Mouse (Mus musculus): Measurements from ENCODE around the gene Cilp2.

Cilp2 gene

GRCm38 (mm10) chr8:69874155-69874554 lies 13.3 kb downstream of the Cilp2 start:
- in situ Hi-C loops (cut with MboI, MseI), result no loop called here

GRCm38 (mm10) chr8:69870907-69871306 lies 16.6 kb downstream of the Cilp2 start:
- in situ Hi-C loops (cut with MboI, MseI), result no loop called here

- in situ Hi-C loops (cut with MboI, MseI), result no loop called here
These were observed 17.3 kb downstream of the Cilp2 start for GRCm38 (mm10) chr8:69870003-69870765.

- in situ Hi-C loops (cut with MboI, MseI), result loop anchor here in 1 of 2 experiments (10.0 kb wide), 1 partner anchor 1237 kb away; no protein-coding TSS in a partner anchor
These were observed 19.7 kb downstream of the Cilp2 start for GRCm38 (mm10) chr8:69867696-69868326.

DNA sequence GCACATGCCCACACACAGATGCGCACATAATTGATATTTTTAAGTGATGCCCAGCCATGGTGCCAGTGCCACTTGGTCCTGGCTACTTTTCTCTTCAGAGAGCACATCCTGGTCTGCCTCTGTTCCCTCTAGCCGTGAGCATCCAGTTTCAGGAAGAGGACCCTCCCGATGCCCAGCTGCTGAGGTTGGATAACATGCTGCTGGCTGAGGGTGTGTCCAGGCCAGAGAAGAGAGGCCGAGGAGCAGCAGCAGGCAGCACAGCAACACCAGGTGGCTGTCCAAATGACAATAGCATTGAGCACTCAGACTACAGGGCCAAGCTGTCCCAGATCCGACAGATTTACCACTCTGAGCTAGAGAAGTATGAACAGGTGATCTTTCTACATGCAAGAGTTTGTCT lies 23.3 kb downstream of the Cilp2 start:
- in situ Hi-C loops (cut with MboI, MseI), result loop anchor here in 1 of 2 experiments (10.0 kb wide), 1 partner anchor 1241 kb away; no protein-coding TSS in a partner anchor

- in situ Hi-C loops (cut with MboI, MseI), result loop anchor here in 1 of 2 experiments (10.0 kb wide), 1 partner anchor 1241 kb away; no protein-coding TSS in a partner anchor
These were observed 24.0 kb downstream of the Cilp2 start for GRCm38 (mm10) chr8:69863387-69864020.

DNA sequence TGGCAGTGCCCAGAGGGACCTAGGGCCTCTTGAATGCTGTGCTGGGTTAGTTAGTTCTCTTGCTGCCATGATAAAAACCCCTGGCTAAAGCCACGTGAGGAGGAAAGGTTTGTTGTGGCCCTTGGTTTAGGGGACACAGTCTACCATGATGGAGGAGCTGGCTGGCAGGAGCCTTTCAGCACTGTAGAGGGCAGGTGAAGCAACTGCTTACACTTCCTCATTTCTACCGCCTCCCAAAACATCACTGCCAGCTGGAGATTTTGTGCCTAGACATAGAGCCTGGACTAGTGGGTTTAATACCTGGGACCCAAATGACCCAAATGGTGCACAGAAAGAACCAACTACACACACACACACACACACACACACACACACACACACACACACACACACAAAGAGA lies 26.2 kb downstream of the Cilp2 start:
- in situ Hi-C loops (cut with MboI, MseI), result loop anchor here in 1 of 2 experiments (10.0 kb wide), 1 partner anchor 1244 kb away; no protein-coding TSS in a partner anchor

DNA sequence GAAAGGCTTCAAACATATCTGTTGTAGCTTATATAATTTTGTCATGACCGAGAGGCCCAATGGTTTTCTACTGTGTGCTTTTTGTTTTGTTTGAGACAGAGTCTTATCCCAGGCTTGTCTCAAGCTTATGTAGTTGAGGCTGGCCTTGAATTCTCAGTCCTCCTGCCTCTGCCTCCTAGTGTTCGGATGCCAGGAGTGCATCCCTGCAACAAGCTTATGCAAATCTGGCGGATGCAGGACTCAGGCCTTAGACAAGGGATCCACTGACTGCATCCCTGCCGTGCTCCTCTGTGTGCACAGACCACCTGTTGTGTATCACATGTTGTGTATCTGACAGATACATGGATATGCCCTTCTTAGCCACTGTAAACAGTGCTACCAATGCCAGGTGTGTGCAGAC lies 26.7 kb downstream of the Cilp2 start:
- in situ Hi-C loops (cut with MboI, MseI), result loop anchor here in 1 of 2 experiments (10.0 kb wide), 1 partner anchor 1244 kb away; no protein-coding TSS in a partner anchor

DNA sequence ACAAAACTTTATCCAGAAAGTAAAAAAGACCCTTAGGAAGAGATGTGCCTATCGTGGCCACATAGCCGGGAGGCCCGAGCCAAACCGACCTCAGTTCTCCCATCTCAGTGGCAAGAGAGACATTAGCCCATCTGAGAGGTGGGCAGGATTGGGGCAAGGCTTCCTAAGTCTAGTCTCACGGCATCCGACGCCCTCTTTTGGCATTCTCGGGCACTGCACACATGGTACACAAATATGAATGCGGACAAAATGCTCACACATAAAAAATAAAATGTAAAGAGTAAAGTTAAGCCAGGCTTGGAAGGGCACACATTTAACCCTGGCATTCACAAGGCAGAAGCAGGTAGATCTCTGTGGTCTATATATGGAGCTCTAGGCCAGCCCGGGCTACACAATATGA lies 33.6 kb downstream of the Cilp2 start:
- in situ Hi-C loops (cut with MboI, MseI), result no loop called here

DNA sequence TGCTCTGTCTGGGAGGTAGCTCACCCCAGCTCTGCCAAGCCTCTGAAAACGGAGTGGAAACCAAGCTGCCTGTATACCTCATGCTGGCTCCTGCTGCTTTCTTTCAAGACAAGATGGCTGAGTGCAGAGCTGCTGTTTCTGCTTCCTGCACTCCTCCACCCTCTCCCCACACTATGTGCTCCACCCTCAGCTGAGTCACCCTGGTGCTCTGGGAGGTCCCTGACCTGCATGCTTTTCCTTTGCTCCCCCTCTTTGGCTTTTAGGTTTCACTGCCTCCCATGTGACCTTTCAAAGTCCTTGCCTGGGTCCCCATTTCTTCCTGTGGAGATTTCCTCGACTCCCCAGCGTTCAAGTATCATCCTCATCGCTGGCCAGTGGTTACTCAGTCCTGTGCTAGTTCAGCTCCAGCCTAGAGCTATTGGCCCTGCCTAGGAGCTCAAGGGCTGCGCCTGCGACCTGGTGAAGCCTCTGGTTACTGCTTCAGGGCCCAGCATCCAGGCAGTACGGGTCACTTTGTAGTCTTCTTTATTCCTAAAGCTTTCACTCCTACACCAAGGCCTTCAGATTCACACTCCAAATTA lies 36.5 kb downstream of the Cilp2 start:
- in situ Hi-C loops (cut with MboI, MseI), result no loop called here

DNA sequence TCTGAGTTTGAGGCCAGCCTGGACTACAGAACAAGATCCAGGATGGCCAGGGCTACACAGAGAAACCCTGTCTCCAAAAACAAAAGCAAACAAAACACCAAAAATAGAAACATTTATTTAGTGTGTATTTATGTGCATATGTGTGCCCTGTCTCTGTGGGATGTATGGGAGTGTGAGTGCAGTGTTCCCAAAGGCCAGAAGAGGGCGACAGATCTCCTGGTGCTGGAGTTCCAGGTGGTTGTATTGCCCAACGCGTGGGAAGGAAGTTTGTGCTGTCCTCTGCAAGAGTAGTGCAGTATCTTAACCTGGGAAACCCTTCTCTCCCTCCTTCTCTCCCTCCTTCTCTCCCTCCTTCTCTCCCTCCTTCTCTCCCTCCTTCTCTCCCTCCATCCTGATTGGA lies 37.6 kb downstream of the Cilp2 start:
- in situ Hi-C loops (cut with MboI, MseI), result no loop called here

- in situ Hi-C loops (cut with MboI, MseI), result no loop called here
These were observed 38.5 kb downstream of the Cilp2 start for GRCm38 (mm10) chr8:69848951-69849350.

DNA sequence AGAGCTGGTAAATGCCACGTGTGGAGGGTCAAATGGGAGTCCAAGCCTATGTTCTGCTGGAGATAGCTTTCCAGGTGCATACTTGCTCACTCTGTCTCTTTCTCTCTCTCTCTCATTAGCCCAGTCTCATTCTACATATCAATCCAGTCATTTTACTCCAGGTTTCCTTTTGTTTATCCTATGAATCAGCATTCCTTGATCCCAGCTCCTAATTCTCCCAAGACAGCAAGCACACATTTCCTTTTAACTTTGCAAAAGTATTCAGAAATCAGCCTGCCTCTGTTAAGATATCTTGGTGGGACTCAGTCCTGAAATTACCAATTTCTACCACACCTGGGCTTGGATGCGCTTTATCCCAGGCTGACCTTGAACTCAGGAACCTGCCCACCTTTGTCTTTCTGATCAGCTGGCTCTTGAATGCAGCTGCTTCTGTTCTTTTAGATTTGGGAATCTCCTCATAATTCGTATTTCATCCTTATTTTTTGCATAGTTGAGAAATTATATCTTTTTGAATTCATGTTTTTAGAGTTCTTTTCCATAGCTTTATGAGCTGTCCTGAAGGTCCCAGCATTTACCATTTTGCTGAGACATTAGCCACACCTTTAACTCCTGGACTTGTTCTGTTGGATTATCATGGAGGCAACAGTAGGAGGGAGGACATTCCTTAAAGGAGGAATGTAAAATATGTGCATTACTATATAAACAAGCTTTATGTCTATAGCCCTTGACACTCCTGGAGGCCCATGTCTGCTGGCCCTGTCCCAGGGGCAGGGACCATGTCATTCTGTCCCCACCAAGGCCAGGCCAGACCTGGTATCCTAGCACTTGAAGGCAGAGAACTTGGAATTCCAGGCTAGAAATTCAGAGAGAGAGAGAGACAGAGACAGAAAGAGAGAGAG lies 40.1 kb downstream of the Cilp2 start:
- in situ Hi-C loops (cut with MboI, MseI), result no loop called here

GRCm38 (mm10) chr8:69837057-69837682 lies 50.3 kb downstream of the Cilp2 start:
- in situ Hi-C loops (cut with MboI, MseI), result loop anchor here in 1 of 2 experiments (5.0 kb wide), 1 partner anchor 55 kb away; no protein-coding TSS in a partner anchor

DNA sequence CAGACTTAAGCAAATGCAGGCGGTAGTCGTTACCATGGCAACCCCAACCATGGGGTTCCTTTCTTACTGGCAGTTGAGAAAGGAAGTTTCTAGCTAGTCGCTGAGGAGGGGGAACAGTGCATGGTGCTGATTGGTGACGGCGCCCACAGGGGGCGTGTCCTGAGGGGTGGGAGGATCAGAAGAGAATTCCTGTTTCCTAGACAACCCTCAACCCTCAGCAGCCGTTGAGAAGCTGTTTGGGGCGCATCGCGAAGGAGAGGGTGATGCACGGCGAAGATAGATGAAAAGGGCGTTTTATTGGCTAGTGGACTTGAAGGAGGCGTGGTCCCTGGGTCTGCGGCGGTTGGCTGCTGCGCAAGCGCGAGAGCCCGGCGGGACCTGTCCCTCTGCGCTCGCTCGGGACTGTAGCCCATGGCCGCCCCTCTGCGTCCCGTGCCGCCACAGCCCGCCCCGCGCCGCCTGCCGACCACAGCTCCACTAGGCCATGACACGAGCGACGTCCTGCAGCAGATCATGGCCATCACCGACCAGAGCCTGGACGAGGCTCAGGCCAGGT lies 55.1 kb downstream of the Cilp2 start, which contains the start of gene Pbx4:
Pbx4 (plus strand) TSS at position 194 of the 556 bp plus-strand sequence.
- in situ Hi-C loops (cut with MboI, MseI), result no loop called here
